Mouse (Mus musculus) lung, adult 2 months (tissue): ENCODE results near the gene Shank3.

Source experiments
- CTCF ChIP-seq: fragments of 200-500 bp; IDR thresholded peaks from 2 replicates; pipeline ENCODE4 v1.5.1; 2011; ENCODE audit warnings: mild to moderate bottlenecking, low read length, control low read depth; ENCODE audit not compliant: insufficient read depth
- POLR2A ChIP-seq: fragments of 200-500 bp; IDR thresholded peaks from 2 replicates; pipeline ENCODE4 v1.6.1; 2011; ENCODE audit warnings: low read depth, mild to moderate bottlenecking, control low read depth, low read length, borderline replicate concordance; ENCODE audit errors: extremely low read depth

- TF ChIP-seq CTCF (no peak), POLR2A (no peak)
These were observed 108.1 kb downstream of the Shank3 start for GRCm38 (mm10) chr15:89607480-89607879.
